Mouse (Mus musculus): ENCODE data around the gene Sbno2. TPM values are rescaled to one million over a fixed set of nuclear protein-coding genes. Genes with fewer than 3 reads are reported as not detected.
A peak's percentile ranks its signal among the peaks of the same experiment; 100 is the strongest.

Gene Sbno2
- polyA plus RNA-seq, 1 experiment from 2014 or later = 10.7 TPM

DNA sequence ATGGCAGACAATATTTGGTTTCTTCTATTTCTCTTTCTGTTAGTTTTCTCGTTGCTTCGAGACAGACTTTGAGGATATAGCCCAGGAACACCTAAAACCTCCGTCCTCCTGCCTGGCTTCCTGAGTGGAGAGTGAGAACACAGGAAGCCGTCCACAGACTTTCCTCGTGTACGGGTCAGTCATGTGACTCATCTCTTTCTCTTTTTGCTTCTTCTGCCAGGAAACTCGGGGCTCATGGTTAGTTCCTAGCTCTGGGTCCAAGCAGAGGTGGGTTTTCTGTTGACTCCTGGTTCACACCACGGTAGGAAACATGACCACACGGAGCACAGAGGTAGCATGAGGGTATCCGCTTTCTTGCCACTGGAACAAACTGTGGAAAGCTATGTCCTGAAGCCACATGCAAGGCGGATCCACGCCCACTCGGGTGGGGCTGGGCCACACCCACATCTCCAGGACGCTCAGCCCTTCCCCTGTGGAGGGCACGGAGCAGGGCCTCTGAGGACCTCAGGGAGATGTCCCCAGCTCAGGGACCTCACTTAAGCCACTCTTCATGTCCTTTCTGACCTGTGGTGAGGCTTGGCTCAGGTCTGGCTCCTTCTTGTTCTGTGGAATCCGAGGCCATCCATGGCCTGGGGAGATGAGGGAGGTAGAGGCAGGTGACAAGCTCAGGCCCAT is 24.8 kb downstream of the Sbno2 start:
- no peaks in the 10 kb centered on the region for H3K9me3 ChIP-seq (ENCODE audit: control insufficient read depth, low read length)
- no peak overlapping the region for H3K4me2 ChIP-seq (replicated peaks; ENCODE audit: low read depth)
- WGBS = 68% methylated on average over 16 of the region's 16 CpGs
- H3K27ac ChIP-seq (replicated peaks) = no peak overlapping the region
- DNase-seq (ENCODE audit: low spot score) (peak; percentile 56), ATAC-seq (ENCODE audit: low FRiP score, low TSS enrichment) (no peak)
- H3K36me3 ChIP-seq (ENCODE audit: control insufficient read depth, insufficient read depth, low read length) = peaks cover 13% of the 10 kb centered on the region
- no peak overlapping the region for H3K4me3 ChIP-seq (ENCODE audit: low read depth, low read length)
- H3K4me1 ChIP-seq (replicated peaks; ENCODE audit: control insufficient read depth, insufficient read depth) = 0 out of 2 replicates have a peak, but pooled peaks cover 3% of the 10 kb centered on the region
- H3K27me3 ChIP-seq (ENCODE audit: control insufficient read depth, insufficient read depth, low read length) = no peaks in the 10 kb centered on the region
- TF ChIP-seq CTCF (IDR thresholded peaks at IDR 0.05; ENCODE audit: low read depth) (no peak), EP300 (optimal IDR thresholded peaks at IDR 0.05) (no peak)
- no peak overlapping the region for H3K9ac ChIP-seq (ENCODE audit: low read length)

DNA sequence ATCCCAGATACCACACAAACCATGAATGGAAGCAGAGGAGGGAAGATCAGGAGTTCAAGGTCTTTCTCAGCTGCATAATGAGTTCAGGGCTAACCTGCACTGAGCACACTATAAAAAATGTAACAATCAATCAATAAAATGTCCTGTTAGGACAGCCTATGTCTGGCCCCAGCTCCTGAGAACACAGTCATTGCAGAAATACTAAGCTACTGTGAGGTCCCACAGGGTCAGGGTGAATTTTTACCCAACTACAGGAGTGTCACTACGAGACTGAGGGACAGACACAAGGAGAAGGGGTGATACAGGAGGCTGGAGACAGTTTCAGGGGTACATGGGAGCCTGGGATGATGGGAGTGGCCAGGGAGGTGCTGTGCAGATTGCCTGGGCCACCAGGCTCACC is 27.0 kb downstream of the Sbno2 start:
- Histone ChIP-seq H3K9ac (ENCODE audit: low read length) (no peak overlapping the region), H3K4me2 (replicated peaks; ENCODE audit: low read depth) (no peak overlapping the region), H3K9me3 (ENCODE audit: control insufficient read depth, low read length) (no peaks in the 10 kb centered on the region), H3K4me3 (ENCODE audit: low read depth, low read length) (no peak overlapping the region), H3K27me3 (ENCODE audit: control insufficient read depth, insufficient read depth, low read length) (no peaks in the 10 kb centered on the region), H3K36me3 (ENCODE audit: control insufficient read depth, insufficient read depth, low read length) (peaks cover 13% of the 10 kb centered on the region), H3K4me1 (replicated peaks; ENCODE audit: control insufficient read depth, insufficient read depth) (peaks cover 4% of the 10 kb centered on the region; the same call in 1 of the 2 replicates), H3K27ac (replicated peaks) (no peak overlapping the region)
- TF ChIP-seq EP300 (optimal IDR thresholded peaks at IDR 0.05) (no peak), CTCF (IDR thresholded peaks at IDR 0.05; ENCODE audit: low read depth) (no peak)
- DNase-seq (ENCODE audit: low spot score) (no peak), ATAC-seq (ENCODE audit: low FRiP score, low TSS enrichment) (no peak)
- WGBS = 92% methylated on average over 1 of the region's 1 CpGs

DNA sequence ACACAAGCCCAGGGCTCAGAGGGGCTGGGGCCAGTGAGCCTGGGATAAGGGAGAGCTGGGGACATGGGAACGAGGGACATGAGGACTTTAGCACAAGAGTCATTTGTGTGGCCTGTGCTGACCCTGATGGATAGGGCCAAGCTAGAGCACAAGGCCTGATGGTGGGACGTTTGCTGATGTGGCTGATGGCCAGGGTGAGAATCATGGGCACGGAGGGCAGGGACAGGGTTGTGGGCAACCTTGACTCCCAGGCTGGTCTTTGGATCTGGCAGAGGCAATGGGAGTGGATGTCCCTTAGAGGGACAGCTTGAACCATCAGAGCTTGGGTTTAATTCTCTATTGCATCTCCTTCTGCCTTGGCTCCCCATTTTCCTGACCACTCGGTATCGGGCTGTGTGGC is 28.1 kb downstream of the Sbno2 start:
- H3K36me3 ChIP-seq (ENCODE audit: control insufficient read depth, insufficient read depth, low read length) = peaks cover 8% of the 10 kb centered on the region
- no peak for ATAC-seq (ENCODE audit: low FRiP score, low TSS enrichment)
- WGBS = 88% methylated on average over 5 of the region's 5 CpGs

DNA sequence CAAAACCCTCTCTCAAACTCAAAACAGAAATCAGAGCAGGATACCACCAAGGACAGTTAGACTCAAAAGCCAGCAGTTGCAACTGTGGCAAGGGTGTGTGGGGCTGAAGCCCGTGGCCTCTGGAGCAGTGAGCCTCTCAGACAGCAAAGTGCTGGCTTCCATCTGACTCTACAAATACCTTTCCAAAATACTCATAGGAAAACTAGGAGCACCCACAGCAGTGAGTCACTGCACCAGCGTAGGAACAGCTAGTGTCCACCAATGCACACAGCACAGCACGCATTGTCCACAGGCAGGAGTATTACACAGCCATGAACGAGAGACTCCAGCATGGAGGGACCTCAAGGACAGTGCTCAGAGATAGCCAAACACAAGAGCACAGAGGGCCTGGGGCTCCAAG is 29.0 kb downstream of the Sbno2 start:
- Histone ChIP-seq H3K4me1 (replicated peaks; ENCODE audit: control insufficient read depth, insufficient read depth) (peaks cover 12% of the 10 kb centered on the region), H3K9me3 (ENCODE audit: control insufficient read depth, low read length) (no peaks in the 10 kb centered on the region), H3K9ac (ENCODE audit: low read length) (no peak overlapping the region), H3K36me3 (ENCODE audit: control insufficient read depth, insufficient read depth, low read length) (peaks cover 5% of the 10 kb centered on the region), H3K27me3 (ENCODE audit: control insufficient read depth, insufficient read depth, low read length) (no peaks in the 10 kb centered on the region), H3K4me3 (ENCODE audit: low read depth, low read length) (no peak overlapping the region), H3K4me2 (replicated peaks; ENCODE audit: low read depth) (no peak overlapping the region), H3K27ac (replicated peaks) (no peak overlapping the region)
- no peak for ATAC-seq (ENCODE audit: low FRiP score, low TSS enrichment)
- TF ChIP-seq CTCF (IDR thresholded peaks at IDR 0.05; ENCODE audit: low read depth) = no peak
- no peak for TF ChIP-seq EP300 (optimal IDR thresholded peaks at IDR 0.05)
- over 99% methylated on average over 4 of the region's 4 CpGs for WGBS
- no peak for DNase-seq (ENCODE audit: low spot score)

More for the DNA sequence above, 28.1 kb downstream of the Sbno2 start:
- no peak for DNase-seq (ENCODE audit: low spot score)
- Histone ChIP-seq H3K9me3 (ENCODE audit: control insufficient read depth, low read length) (no peaks in the 10 kb centered on the region), H3K4me1 (replicated peaks; ENCODE audit: control insufficient read depth, insufficient read depth) (peaks cover 4% of the 10 kb centered on the region; the same call in 1 of the 2 replicates), H3K4me2 (replicated peaks; ENCODE audit: low read depth) (no peak overlapping the region), H3K27me3 (ENCODE audit: control insufficient read depth, insufficient read depth, low read length) (no peaks in the 10 kb centered on the region), H3K9ac (ENCODE audit: low read length) (no peak overlapping the region), H3K4me3 (ENCODE audit: low read depth, low read length) (no peak overlapping the region), H3K27ac (replicated peaks) (no peak overlapping the region)
- TF ChIP-seq EP300 (optimal IDR thresholded peaks at IDR 0.05) = no peak
- TF ChIP-seq CTCF (IDR thresholded peaks at IDR 0.05; ENCODE audit: low read depth) = no peak

DNA sequence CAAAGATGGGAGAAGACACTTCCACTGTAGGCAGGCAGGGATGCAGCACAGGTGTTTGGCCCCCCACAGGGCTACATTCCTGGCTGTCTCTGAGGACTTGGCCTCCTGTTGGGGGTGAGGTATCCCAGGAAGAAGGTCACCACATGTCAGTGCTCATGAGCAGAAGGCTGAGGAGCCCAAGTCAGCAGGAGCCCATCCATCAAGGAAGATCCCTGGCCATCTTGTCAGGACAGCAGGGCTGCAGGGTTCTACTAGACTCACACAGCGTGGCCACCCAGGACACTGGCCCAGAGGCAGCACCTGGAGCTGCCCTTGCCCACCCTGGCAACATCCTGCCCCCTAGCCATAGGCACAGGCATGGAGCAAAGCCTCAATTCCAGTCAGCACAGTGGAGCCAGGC is 29.4 kb downstream of the Sbno2 start:
- H3K9ac ChIP-seq (ENCODE audit: low read length) = peak overlapping the region; percentile 68; the same call in 1 of the 2 replicates
- 72% methylated on average over 1 of the region's 1 CpGs for WGBS
- H3K4me2 ChIP-seq (replicated peaks; ENCODE audit: low read depth) = no peak overlapping the region
- H3K36me3 ChIP-seq (ENCODE audit: control insufficient read depth, insufficient read depth, low read length) = peaks cover 5% of the 10 kb centered on the region
- H3K27ac ChIP-seq (replicated peaks) = peak overlapping the region; percentile 88
- ATAC-seq (ENCODE audit: low FRiP score, low TSS enrichment) = no peak
- H3K4me1 ChIP-seq (replicated peaks; ENCODE audit: control insufficient read depth, insufficient read depth) = peaks cover 15% of the 10 kb centered on the region
- no peaks in the 10 kb centered on the region for H3K27me3 ChIP-seq (ENCODE audit: control insufficient read depth, insufficient read depth, low read length)
- DNase-seq (ENCODE audit: low spot score) = no peak
- H3K4me3 ChIP-seq (ENCODE audit: low read depth, low read length) = no peak overlapping the region
- TF ChIP-seq EP300 (optimal IDR thresholded peaks at IDR 0.05) = no peak
- TF ChIP-seq CTCF (IDR thresholded peaks at IDR 0.05; ENCODE audit: low read depth) = no peak; the same call in 1 of the 2 replicates
- no peaks in the 10 kb centered on the region for H3K9me3 ChIP-seq (ENCODE audit: control insufficient read depth, low read length)

DNA sequence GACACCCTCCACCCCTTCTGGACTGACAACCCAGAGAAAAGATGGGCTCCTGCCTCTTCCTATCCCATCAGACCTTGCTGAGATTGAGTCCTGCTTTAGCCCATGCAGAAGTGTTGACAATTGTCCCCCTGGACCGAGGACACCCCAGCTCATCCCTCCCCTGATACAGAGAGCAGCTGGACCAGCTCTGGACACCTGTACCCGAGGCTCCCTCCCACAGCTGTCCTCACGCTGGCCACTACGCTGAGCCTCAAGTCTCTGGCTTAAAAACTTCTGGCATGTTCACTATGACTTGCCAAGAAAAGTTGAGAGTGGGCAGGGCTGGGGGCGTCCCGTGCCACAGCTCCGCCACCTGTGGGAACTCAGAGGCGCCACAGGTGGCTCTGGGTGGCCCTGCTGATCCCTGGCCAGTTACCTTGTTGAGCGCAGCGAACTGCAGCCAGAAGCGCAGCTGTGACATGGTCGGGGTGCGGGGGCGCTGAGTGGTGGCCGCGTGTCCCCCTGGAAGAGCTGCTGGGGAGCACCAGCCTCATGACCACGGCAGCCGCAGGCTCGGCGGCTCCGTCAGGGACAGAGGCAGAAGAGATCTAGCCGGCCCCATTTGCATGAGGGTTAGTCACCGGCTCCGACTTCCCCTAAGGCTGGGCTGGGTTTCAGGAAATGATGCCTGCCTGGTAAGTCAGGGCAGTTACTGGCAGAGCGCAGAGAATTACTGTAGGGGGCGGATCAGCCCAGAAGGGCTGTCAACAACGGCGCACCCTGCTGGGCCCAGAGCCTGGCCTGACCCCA is 30.4 kb downstream of the Sbno2 start:
- Histone ChIP-seq H3K4me2 (replicated peaks; ENCODE audit: low read depth) (peak overlapping the region; percentile 59), H3K27ac (replicated peaks) (peak overlapping the region; percentile 88), H3K36me3 (ENCODE audit: control insufficient read depth, insufficient read depth, low read length) (peaks cover 5% of the 10 kb centered on the region), H3K9me3 (ENCODE audit: control insufficient read depth, low read length) (no peaks in the 10 kb centered on the region), H3K4me1 (replicated peaks; ENCODE audit: control insufficient read depth, insufficient read depth) (peaks cover 17% of the 10 kb centered on the region), H3K27me3 (ENCODE audit: control insufficient read depth, insufficient read depth, low read length) (no peaks in the 10 kb centered on the region), H3K9ac (ENCODE audit: low read length) (peak overlapping the region; percentile 68), H3K4me3 (ENCODE audit: low read depth, low read length) (peak overlapping the region; percentile 33)
- WGBS = 20% methylated on average over 28 of the region's 28 CpGs
- ATAC-seq (ENCODE audit: low FRiP score, low TSS enrichment) (peak; percentile 83), DNase-seq (ENCODE audit: low spot score) (peak; percentile 90)
- no peak for TF ChIP-seq EP300 (optimal IDR thresholded peaks at IDR 0.05)
- TF ChIP-seq CTCF (IDR thresholded peaks at IDR 0.05; ENCODE audit: low read depth) = peak; percentile 72

Data from stomach, postnatal 0 days (tissue).